Mouse (Mus musculus) liver, embryonic 16.5 days (tissue): ENCODE measurements around the gene Gm11733. TPM values are rescaled to one million over a fixed set of nuclear protein-coding genes. Genes with fewer than 3 reads are reported as not detected.

Experiments used
- ATAC-seq: fragments of 200-750 bp; cut with Nextera tagmentation; 2 replicates; pipeline ENCODE4 v1.8.0; 2017; ENCODE audit warnings: low read depth, mild to moderate bottlenecking, moderate number of reproducible peaks, moderate library complexity
- H3K27ac ChIP-seq: fragments of 300-500 bp; sonication (generic); 2 replicates; pipeline ENCODE4 v1.5.1; 2014; ENCODE audit warnings: mild to moderate bottlenecking, low read length
- H3K27me3 ChIP-seq: fragments of 300-500 bp; sonication (generic); 2 replicates; pipeline ENCODE4 v1.6.1; 2014; ENCODE audit warnings: low read depth, low read length, mixed read lengths; ENCODE audit not compliant: control insufficient read depth, insufficient read depth
- H3K36me3 ChIP-seq: fragments of 300-500 bp; sonication (generic); 2 replicates; pipeline ENCODE4 v1.6.1; 2014; ENCODE audit warnings: mild to moderate bottlenecking; ENCODE audit not compliant: control insufficient read depth, insufficient read depth
- H3K4me1 ChIP-seq: fragments of 300-500 bp; sonication (generic); 2 replicates; pipeline ENCODE4 v1.6.1; 2014; ENCODE audit warnings: low read depth, low read length, mixed read lengths; ENCODE audit not compliant: control insufficient read depth
- H3K4me2 ChIP-seq: fragments of 300-500 bp; sonication (generic); 2 replicates; pipeline ENCODE4 v1.6.1; 2014; ENCODE audit warnings: low read depth, low read length, mixed read lengths
- H3K4me3 ChIP-seq: fragments of 300-500 bp; sonication (generic); 2 replicates; pipeline ENCODE4 v1.5.1; 2014; ENCODE audit warnings: low read depth, mild to moderate bottlenecking, low read length
- H3K9ac ChIP-seq: fragments of 300-500 bp; sonication (generic); 2 replicates; pipeline ENCODE4 v1.6.1; 2014; ENCODE audit warnings: low read depth, low read length
- H3K9me3 ChIP-seq: fragments of 300-500 bp; sonication (generic); replicated peaks from 2 replicates; pipeline ENCODE4 v1.6.1; 2016; ENCODE audit warnings: low read length; ENCODE audit not compliant: control insufficient read depth
- WGBS: fragments of 180-500 bp; shearing (Covaris S2); extraction: QIAGEN DNeasy Blood & Tissue Kit; methylation state at CpG from one replicate; pipeline ENCODE4 v1.1.7; 2014; ENCODE audit not compliant: insufficient replicate concordance; 5-methylcytosine and 5-hydroxymethylcytosine counted together
- polyA plus RNA-seq: library from polyadenylated mRNA; unstranded; fragments of >200 nt; fragmentation: Nextera tagmentation; extraction: Ambion mirVana; gene quantifications from 2 replicates; pipeline ENCODE4 v1.2.1, GENCODE M21; 2015

Gene Gm11733
- polyA plus RNA-seq, 1 experiment from 2014 or later, result not detected

DNA sequence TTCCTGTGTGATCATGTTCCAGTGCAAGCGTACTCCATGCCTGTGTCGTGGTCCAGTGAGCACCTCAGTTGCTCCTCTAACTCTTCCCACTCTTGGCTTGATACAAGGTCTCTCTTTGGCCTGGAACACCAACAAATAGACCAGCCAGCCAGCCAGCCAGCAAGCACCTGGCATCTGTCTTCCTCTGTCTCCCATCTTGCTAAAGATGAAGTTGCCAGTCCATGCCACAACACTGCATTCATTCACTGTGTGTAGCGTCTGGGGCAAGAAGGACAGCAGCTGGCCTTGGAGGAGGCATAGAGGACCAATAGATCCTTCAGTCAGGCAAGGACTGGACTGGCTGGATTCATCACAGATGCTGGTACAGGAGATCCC, 32.2 kb downstream of the Gm11733 start:
- ATAC-seq, result no peak
- no peaks in the 10 kb centered on the region for H3K36me3 ChIP-seq
- no peaks in the 10 kb centered on the region for H3K4me1 ChIP-seq
- H3K4me3 ChIP-seq, result no peak overlapping the region
- WGBS, result 72% methylated on average over 3 of the region's 3 CpGs
- H3K27ac ChIP-seq, result no peak overlapping the region
- H3K27me3 ChIP-seq, result no peaks in the 10 kb centered on the region
- no peaks in the 10 kb centered on the region for H3K9me3 ChIP-seq
- H3K4me2 ChIP-seq, result no peak overlapping the region
- H3K9ac ChIP-seq, result no peak overlapping the region

GRCm38 (mm10) chr11:117521906-117522780, 38.0 kb downstream of the Gm11733 start:
- ATAC-seq, result no peak
- Histone ChIP-seq H3K4me3 (no peak overlapping the region), H3K4me1 (no peaks in the 10 kb centered on the region)

GRCm38 (mm10) chr11:117522879-117523519, 38.8 kb downstream of the Gm11733 start:
- Histone ChIP-seq H3K4me2 (no peak overlapping the region), H3K36me3 (no peaks in the 10 kb centered on the region), H3K9ac (no peak overlapping the region), H3K27ac (no peak overlapping the region), H3K4me3 (no peak overlapping the region), H3K27me3 (no peaks in the 10 kb centered on the region), H3K4me1 (no peaks in the 10 kb centered on the region), H3K9me3 (no peaks in the 10 kb centered on the region)
- ATAC-seq, result no peak
- WGBS, result 61% methylated on average over 15 of the region's 16 CpGs

More at GRCm38 (mm10) chr11:117521906-117522780, 38.0 kb downstream of the Gm11733 start:
- Histone ChIP-seq H3K9ac (no peak overlapping the region), H3K9me3 (no peaks in the 10 kb centered on the region), H3K27me3 (no peaks in the 10 kb centered on the region), H3K4me2 (no peak overlapping the region), H3K36me3 (no peaks in the 10 kb centered on the region), H3K27ac (no peak overlapping the region)
- WGBS, result 59% methylated on average over 13 of the region's 13 CpGs

- H3K4me1 ChIP-seq, result no peaks in the 10 kb centered on the region
- 16% methylated on average over 18 of the region's 18 CpGs for whole genome bisulfite sequencing
- H3K27me3 ChIP-seq, result no peaks in the 10 kb centered on the region
- H3K9me3 ChIP-seq, result no peaks in the 10 kb centered on the region
- no peak overlapping the region for H3K27ac ChIP-seq
- no peak for ATAC-seq
- H3K9ac ChIP-seq, result no peak overlapping the region
- no peak overlapping the region for H3K4me2 ChIP-seq
- no peak overlapping the region for H3K4me3 ChIP-seq
- no peaks in the 10 kb centered on the region for H3K36me3 ChIP-seq
Observed at GRCm38 (mm10) chr11:117525606-117526349, 41.6 kb downstream of the Gm11733 start.

GRCm38 (mm10) chr11:117532374-117532773, 48.2 kb downstream of the Gm11733 start:
- Histone ChIP-seq H3K27me3 (no peaks in the 10 kb centered on the region), H3K4me3 (no peak overlapping the region), H3K9me3 (no peaks in the 10 kb centered on the region), H3K9ac (no peak overlapping the region), H3K4me2 (no peak overlapping the region), H3K27ac (no peak overlapping the region), H3K4me1 (no peaks in the 10 kb centered on the region), H3K36me3 (no peaks in the 10 kb centered on the region)
- WGBS, result 52% methylated on average over 10 of the region's 10 CpGs
- no peak for ATAC-seq

DNA sequence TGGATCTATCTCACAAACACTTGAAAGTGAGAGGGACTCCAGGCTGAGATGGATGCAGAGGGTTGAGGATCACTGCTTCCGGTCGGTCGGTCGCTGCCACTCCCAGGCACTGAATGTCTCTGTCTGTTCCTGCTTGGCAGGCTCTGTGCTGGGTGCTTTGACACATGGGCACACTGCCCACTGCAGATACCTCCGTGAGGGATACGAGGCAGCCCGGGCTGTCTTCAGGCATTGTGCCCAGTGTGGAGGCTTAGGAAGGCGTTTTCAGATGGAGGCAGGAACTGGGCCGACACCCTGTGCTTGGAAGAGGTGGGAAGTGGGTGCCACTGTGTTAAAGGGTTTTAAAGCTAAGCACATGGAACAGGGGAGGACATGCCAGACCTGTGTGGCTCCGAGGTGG, 50.7 kb downstream of the Gm11733 start:
- no peaks in the 10 kb centered on the region for H3K36me3 ChIP-seq
- WGBS, result 56% methylated on average over 10 of the region's 10 CpGs
- no peak overlapping the region for H3K4me2 ChIP-seq
- H3K27ac ChIP-seq, result no peak overlapping the region
- no peaks in the 10 kb centered on the region for H3K27me3 ChIP-seq
- H3K9me3 ChIP-seq, result no peaks in the 10 kb centered on the region
- H3K9ac ChIP-seq, result no peak overlapping the region
- no peak for ATAC-seq
- no peaks in the 10 kb centered on the region for H3K4me1 ChIP-seq
- H3K4me3 ChIP-seq, result no peak overlapping the region

DNA sequence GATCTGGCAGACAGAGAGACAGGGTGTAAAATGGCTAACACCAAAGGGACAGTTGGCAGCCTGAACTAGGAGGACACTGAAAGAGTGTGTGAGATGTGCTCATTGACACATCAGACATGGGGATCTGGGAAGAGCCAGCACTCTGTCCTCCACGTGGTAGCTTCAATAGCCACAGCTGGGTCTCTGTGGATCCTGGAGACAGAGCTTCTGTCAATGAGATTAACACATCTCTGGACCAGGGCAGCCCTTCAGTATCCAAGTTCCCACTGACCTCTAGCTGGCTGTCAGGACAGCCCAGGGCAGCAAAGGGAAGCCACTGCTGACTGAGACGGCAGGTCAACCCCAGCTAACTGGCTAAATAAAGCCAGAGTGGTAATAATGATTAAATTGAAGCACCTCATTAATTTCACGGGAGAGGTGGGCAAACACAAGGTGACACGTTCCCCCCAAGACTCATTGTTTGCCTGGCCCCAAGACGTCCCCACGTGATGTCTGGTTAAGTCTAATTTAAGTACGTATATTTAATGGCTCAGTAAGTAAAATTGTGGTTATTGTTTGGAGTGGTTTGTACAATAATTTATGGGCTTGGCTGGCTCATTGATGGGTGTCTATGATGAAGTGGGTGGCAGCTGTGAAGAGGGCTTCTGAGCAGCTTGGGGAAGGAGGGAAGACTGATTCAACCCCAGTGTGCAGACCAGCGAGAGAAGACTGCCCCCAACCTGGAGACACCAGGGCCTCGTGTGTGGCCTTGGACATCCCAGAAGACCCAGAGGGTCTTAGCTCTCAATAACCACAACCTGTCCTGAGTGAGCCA, 51.5 kb downstream of the Gm11733 start:
- WGBS, result 43% methylated on average over 9 of the region's 9 CpGs
- Histone ChIP-seq H3K4me1 (no peaks in the 10 kb centered on the region), H3K4me2 (no peak overlapping the region), H3K27ac (no peak overlapping the region), H3K9me3 (no peaks in the 10 kb centered on the region), H3K9ac (no peak overlapping the region), H3K4me3 (no peak overlapping the region), H3K27me3 (no peaks in the 10 kb centered on the region), H3K36me3 (no peaks in the 10 kb centered on the region)
- ATAC-seq, result no peak

GRCm38 (mm10) chr11:117536586-117536985, 52.4 kb downstream of the Gm11733 start:
- Histone ChIP-seq H3K27me3 (no peaks in the 10 kb centered on the region; the same call in 1 of the 2 replicates), H3K4me3 (no peak overlapping the region), H3K4me2 (no peak overlapping the region), H3K36me3 (no peaks in the 10 kb centered on the region), H3K9me3 (no peaks in the 10 kb centered on the region), H3K9ac (no peak overlapping the region), H3K27ac (no peak overlapping the region), H3K4me1 (no peaks in the 10 kb centered on the region)
- 42% methylated on average over 3 of the region's 3 CpGs for WGBS
- ATAC-seq, result no peak
